Mouse (Mus musculus) kidney, embryonic 16.5 days (tissue): Measurements from ENCODE around the gene Itch. TPM values are rescaled to one million over a fixed set of nuclear protein-coding genes. Genes with fewer than 3 reads are reported as not detected.

Experiments
- ATAC-seq: fragments of 200-750 bp; cut with Nextera tagmentation; 2 replicates; pipeline ENCODE4 v1.8.0; 2017; ENCODE audit warnings: moderate TSS enrichment; ENCODE audit not compliant: low FRiP score, low TSS enrichment
- H3K27ac ChIP-seq: fragments of 300-500 bp; sonication (generic); 2 replicates; pipeline ENCODE4 v1.5.1; 2014; ENCODE audit warnings: low read length
- H3K27me3 ChIP-seq: fragments of 300-500 bp; sonication (generic); 2 replicates; pipeline ENCODE4 v1.6.1; 2014; ENCODE audit warnings: low read length, control low read depth, mixed read lengths; ENCODE audit not compliant: insufficient read depth
- H3K36me3 ChIP-seq: fragments of 300-500 bp; sonication (generic); 2 replicates; pipeline ENCODE4 v1.6.1; 2014; ENCODE audit warnings: low read length, control low read depth, mixed read lengths; ENCODE audit not compliant: insufficient read depth
- H3K4me1 ChIP-seq: fragments of 300-500 bp; sonication (generic); 2 replicates; pipeline ENCODE4 v1.6.1; 2014; ENCODE audit warnings: low read length, control low read depth, mixed read lengths; ENCODE audit not compliant: insufficient read depth
- H3K4me2 ChIP-seq: fragments of 300-500 bp; sonication (generic); replicated peaks from 2 replicates; pipeline ENCODE4 v1.6.1; 2014; ENCODE audit warnings: low read depth, low read length
- H3K4me3 ChIP-seq: fragments of 300-500 bp; sonication (generic); 2 replicates; pipeline ENCODE4 v1.5.1; 2014; ENCODE audit warnings: mild to moderate bottlenecking, low read length
- H3K9ac ChIP-seq: fragments of 300-500 bp; sonication (generic); replicated peaks from 2 replicates; pipeline ENCODE4 v1.6.1; 2014; ENCODE audit warnings: low read length
- H3K9me3 ChIP-seq: fragments of 300-500 bp; sonication (generic); 2 replicates; pipeline ENCODE4 v1.6.1; 2016; ENCODE audit warnings: low read length, control low read depth
- WGBS: fragments of 180-500 bp; shearing (Covaris S2); extraction: QIAGEN DNeasy Blood & Tissue Kit; methylation state at CpG from one replicate; pipeline ENCODE4 v1.1.7; 2014; 5-methylcytosine and 5-hydroxymethylcytosine counted together
- polyA plus RNA-seq: library from polyadenylated mRNA; unstranded; fragments of >200 nt; fragmentation: Nextera tagmentation; extraction: Ambion mirVana; gene quantifications from 2 replicates; pipeline ENCODE4 v1.2.1, GENCODE M21; 2015

The Itch gene
- polyA plus RNA-seq, 1 experiment from 2014 or later = 55.2 TPM

DNA sequence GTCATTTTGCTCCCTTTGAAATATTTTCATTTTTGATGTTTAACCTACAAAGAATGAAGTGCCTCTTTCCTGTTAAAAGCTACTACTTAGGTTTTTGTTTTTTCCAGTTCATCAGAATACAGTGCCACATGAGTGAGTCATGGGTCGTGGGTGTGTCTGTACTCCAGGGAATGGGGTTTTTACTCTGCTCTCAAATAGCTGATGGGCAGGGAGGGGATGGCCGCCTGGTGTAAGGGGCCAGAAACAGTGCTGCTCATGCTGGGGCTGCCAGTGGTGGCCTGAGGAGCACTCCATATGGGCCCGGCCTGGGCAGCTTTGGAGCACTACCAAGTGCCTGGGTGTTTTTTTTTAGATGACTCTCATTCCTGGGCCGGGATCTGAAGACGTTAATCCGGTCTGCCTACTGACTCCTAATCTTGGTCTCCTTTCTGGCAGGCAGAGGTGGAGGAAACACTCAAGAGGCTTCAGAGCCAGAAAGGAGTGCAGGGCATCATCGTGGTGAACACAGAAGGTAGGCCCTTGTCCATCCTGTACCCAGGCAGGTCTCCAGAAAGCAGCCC is 109.1 kb downstream of the Itch start:
- Histone ChIP-seq H3K27me3 (no peaks in the 10 kb centered on the region), H3K9ac (no peak overlapping the region), H3K4me1 (peaks cover 11% of the 10 kb centered on the region), H3K27ac (no peak overlapping the region), H3K4me3 (no peak overlapping the region), H3K36me3 (peaks cover 46% of the 10 kb centered on the region), H3K4me2 (no peak overlapping the region), H3K9me3 (no peaks in the 10 kb centered on the region)
- ATAC-seq = no peak
- 86% methylated on average over 7 of the region's 7 CpGs for WGBS

DNA sequence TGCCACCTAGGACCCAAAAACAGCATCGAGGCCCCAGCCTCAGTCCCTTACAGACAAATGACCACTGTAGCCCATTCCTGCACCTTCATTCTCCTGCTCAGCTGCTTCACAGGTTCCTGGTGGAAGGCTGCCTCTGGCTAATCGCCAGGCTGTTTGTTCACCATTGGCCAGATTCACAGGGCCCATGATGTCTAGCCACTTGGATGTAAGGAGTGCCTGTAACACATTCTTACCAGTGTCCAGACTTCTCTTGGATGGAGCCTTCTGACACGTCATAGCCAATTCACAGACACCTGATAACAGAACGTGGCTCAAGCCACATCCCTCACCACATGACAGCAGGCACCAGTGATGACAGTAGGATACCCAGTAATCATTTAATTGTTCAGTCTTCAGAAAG is 112.9 kb downstream of the Itch start:
- Histone ChIP-seq H3K36me3 (peaks cover 84% of the 10 kb centered on the region), H3K27me3 (no peaks in the 10 kb centered on the region), H3K4me3 (no peak overlapping the region), H3K4me2 (no peak overlapping the region), H3K9ac (no peak overlapping the region), H3K9me3 (no peaks in the 10 kb centered on the region), H3K4me1 (no peaks in the 10 kb centered on the region), H3K27ac (no peak overlapping the region)
- 96% methylated on average over 4 of the region's 4 CpGs for WGBS
- ATAC-seq = no peak

GRCm38 (mm10) chr2:155248206-155248605 is 114.9 kb downstream of the Itch start:
- no peaks in the 10 kb centered on the region for H3K27me3 ChIP-seq
- no peaks in the 10 kb centered on the region for H3K9me3 ChIP-seq
- 87% methylated on average over 1 of the region's 1 CpGs for WGBS
- H3K36me3 ChIP-seq = peaks cover 82% of the 10 kb centered on the region
- ATAC-seq = no peak
- no peak overlapping the region for H3K9ac ChIP-seq
- H3K4me1 ChIP-seq = no peaks in the 10 kb centered on the region
- no peak overlapping the region for H3K27ac ChIP-seq
- no peak overlapping the region for H3K4me3 ChIP-seq
- no peak overlapping the region for H3K4me2 ChIP-seq

GRCm38 (mm10) chr2:155248718-155249117 is 115.4 kb downstream of the Itch start:
- no peak overlapping the region for H3K4me3 ChIP-seq
- no peak overlapping the region for H3K27ac ChIP-seq
- no peak overlapping the region for H3K4me2 ChIP-seq
- H3K9me3 ChIP-seq = no peaks in the 10 kb centered on the region
- 58% methylated on average over 2 of the region's 2 CpGs for WGBS
- H3K4me1 ChIP-seq = no peaks in the 10 kb centered on the region
- H3K27me3 ChIP-seq = no peaks in the 10 kb centered on the region
- H3K9ac ChIP-seq = no peak overlapping the region
- ATAC-seq = no peak
- peaks cover 77% of the 10 kb centered on the region for H3K36me3 ChIP-seq

GRCm38 (mm10) chr2:155249588-155249987 is 116.3 kb downstream of the Itch start:
- 93% methylated on average over 5 of the region's 5 CpGs for WGBS
- Histone ChIP-seq H3K9ac (no peak overlapping the region), H3K27ac (no peak overlapping the region), H3K36me3 (peaks cover 70% of the 10 kb centered on the region), H3K4me3 (no peak overlapping the region), H3K4me2 (no peak overlapping the region), H3K4me1 (no peaks in the 10 kb centered on the region), H3K27me3 (no peaks in the 10 kb centered on the region), H3K9me3 (no peaks in the 10 kb centered on the region)
- ATAC-seq = no peak

DNA sequence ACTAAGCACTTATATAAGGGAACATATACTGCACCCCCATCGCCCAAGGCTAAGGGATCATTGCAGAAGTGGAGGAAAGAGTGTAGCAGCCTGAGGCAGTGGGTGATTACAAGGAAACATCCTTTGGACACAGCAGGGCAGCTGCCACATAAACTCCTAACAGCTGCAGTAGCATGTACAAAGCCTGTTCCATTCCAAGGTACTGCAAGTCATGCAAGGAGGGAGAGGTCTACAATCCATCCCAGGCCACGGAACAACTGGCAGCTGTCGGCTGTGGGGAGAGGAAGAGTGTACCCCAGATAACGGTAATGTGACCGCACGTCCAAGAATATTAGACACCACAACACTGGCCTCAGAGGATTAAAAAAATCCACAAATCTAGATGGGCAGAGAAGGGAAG is 132.2 kb downstream of the Itch start:
- no peak for ATAC-seq
- Histone ChIP-seq H3K4me3 (no peak overlapping the region), H3K27me3 (no peaks in the 10 kb centered on the region), H3K4me2 (no peak overlapping the region), H3K9me3 (no peaks in the 10 kb centered on the region), H3K4me1 (no peaks in the 10 kb centered on the region), H3K36me3 (no peaks in the 10 kb centered on the region), H3K9ac (no peak overlapping the region), H3K27ac (no peak overlapping the region)
- 88% methylated on average over 6 of the region's 6 CpGs for WGBS

DNA sequence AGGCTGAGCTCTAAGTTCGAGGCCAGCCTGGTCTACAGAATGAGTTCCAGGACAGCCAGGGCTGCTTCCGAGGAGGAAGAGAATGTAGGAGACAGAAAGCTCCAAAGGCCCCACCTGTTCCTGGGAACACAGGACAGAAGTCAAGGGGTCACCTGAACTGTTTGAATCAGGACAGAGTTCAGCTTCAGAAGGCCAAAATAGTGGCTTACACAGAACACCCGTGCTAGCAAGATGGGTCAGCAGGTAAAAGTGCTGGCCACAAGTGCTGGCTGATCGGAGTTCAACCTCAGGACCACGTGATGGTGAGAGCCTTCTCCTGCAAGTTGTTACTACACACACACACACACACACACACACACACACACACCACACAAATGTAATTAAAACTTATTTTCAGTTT is 133.6 kb downstream of the Itch start:
- no peak overlapping the region for H3K27ac ChIP-seq
- no peaks in the 10 kb centered on the region for H3K9me3 ChIP-seq
- 71% methylated on average over 5 of the region's 5 CpGs for WGBS
- no peaks in the 10 kb centered on the region for H3K27me3 ChIP-seq
- no peak overlapping the region for H3K4me2 ChIP-seq
- no peaks in the 10 kb centered on the region for H3K4me1 ChIP-seq
- no peaks in the 10 kb centered on the region for H3K36me3 ChIP-seq
- no peak overlapping the region for H3K4me3 ChIP-seq
- no peak overlapping the region for H3K9ac ChIP-seq
- no peak for ATAC-seq

DNA sequence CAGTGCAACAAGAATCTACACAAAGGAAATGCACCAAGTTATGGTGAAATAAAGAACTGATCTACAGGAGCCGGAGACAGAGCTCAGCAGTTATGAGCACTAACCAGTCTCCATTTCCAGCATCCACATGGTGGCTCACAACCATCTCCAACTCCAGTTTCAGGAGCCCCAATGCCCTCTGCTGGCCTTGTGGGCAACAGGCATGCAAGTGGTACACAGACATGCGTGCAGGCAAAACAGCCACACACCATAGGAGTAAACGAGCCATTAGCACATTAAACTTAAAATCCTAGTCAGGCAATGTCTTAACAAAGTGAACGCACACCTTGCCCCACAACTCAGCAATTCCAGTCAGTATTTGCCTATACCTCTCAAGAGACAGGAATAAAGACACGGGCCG is 138.6 kb downstream of the Itch start:
- no peak overlapping the region for H3K9ac ChIP-seq

GRCm38 (mm10) chr2:155272396-155273170 is 139.3 kb downstream of the Itch start:
- Histone ChIP-seq H3K9ac (no peak overlapping the region), H3K36me3 (no peaks in the 10 kb centered on the region), H3K4me2 (no peak overlapping the region), H3K4me1 (peaks cover 9% of the 10 kb centered on the region), H3K9me3 (no peaks in the 10 kb centered on the region), H3K4me3 (no peak overlapping the region), H3K27ac (no peak overlapping the region), H3K27me3 (no peaks in the 10 kb centered on the region)
- no peak for ATAC-seq
- 72% methylated on average over 10 of the region's 10 CpGs for WGBS

More for the DNA sequence above, 138.6 kb downstream of the Itch start:
- Histone ChIP-seq H3K9me3 (no peaks in the 10 kb centered on the region), H3K27me3 (no peaks in the 10 kb centered on the region), H3K27ac (no peak overlapping the region), H3K4me1 (peaks cover 3% of the 10 kb centered on the region), H3K4me3 (no peak overlapping the region), H3K4me2 (no peak overlapping the region), H3K36me3 (no peaks in the 10 kb centered on the region)
- ATAC-seq = no peak
- WGBS = 86% methylated on average over 6 of the region's 6 CpGs

DNA sequence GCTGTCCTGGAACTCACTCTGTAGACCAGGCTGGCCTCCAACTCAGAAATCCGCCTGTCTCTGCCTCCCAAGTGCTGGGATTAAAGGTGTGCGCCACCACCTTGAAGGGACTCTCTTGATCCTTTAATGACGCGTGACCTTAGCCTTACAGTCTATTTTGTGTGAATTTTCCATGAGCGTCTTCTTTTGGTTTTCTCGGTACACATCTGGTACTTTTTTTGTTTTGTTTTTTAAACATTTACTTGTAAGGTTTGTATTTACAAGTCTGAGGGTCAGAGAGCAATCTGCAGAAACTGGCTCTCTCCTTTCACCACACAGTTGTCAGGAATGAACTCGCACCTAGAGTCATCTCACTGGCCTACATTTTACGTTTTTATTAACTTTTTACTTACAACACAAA is 140.3 kb downstream of the Itch start:
- WGBS = 82% methylated on average over 8 of the region's 8 CpGs
- no peak overlapping the region for H3K27ac ChIP-seq
- H3K9me3 ChIP-seq = no peaks in the 10 kb centered on the region
- ATAC-seq = no peak
- peaks cover 10% of the 10 kb centered on the region for H3K4me1 ChIP-seq
- no peaks in the 10 kb centered on the region for H3K27me3 ChIP-seq
- no peak overlapping the region for H3K4me2 ChIP-seq
- H3K9ac ChIP-seq = no peak overlapping the region
- H3K4me3 ChIP-seq = no peak overlapping the region
- 0 out of 2 replicates have a peak, but pooled peaks cover 2% of the 10 kb centered on the region for H3K36me3 ChIP-seq
